ENCODE assay signal across 17 mouse cellular contexts in genomic region chr16:67518311-67518710, GRCm38 (mm10).
"Had no signal": no experiment of that assay in that cellular context is flagged by ENCODE, and none has a peak within 500 bp of the region (broad histone marks: within the 10 kb centered on the region; RNA-seq: fewer than 3 reads in every experiment).

No protein-coding gene starts in this region.

- ATAC-seq: liver, postnatal 0 days; lung, postnatal 0 days had no signal

- H3K9ac ChIP-seq: limb, embryonic 12.5 days; limb, embryonic 15.5 days; liver, embryonic 14.5 days; liver, postnatal 0 days; lung, embryonic 14.5 days; midbrain, embryonic 12.5 days had no signal

- H3K36me3 ChIP-seq: limb, embryonic 12.5 days; limb, embryonic 15.5 days; midbrain, embryonic 12.5 days had no signal

- DNase-seq: kidney, adult 18-20 months; kidney, adult 9 months; kidney, postnatal 14 days; kidney, postnatal 4 days; left cerebral cortex, postnatal 4 days; liver, postnatal 0 days; lung, embryonic 14.5 days; thymus, adult 2 months; thymus, postnatal 14 days; thymus, postnatal 4 days had no signal

- H3K4me3 ChIP-seq: limb, embryonic 12.5 days; limb, embryonic 15.5 days; midbrain, embryonic 12.5 days had no signal

- H3K27ac ChIP-seq: limb, embryonic 12.5 days; limb, embryonic 15.5 days; liver, embryonic 14.5 days; macrophage; midbrain, embryonic 12.5 days had no signal

- H3K4me1 ChIP-seq: limb, embryonic 12.5 days; limb, embryonic 15.5 days; midbrain, embryonic 12.5 days had no signal

- H3K9me3 ChIP-seq: limb, embryonic 12.5 days; limb, embryonic 15.5 days; midbrain, embryonic 12.5 days had no signal

- H3K27me3 ChIP-seq: limb, embryonic 12.5 days; limb, embryonic 15.5 days; midbrain, embryonic 12.5 days had no signal

- H3K4me2 ChIP-seq: limb, embryonic 12.5 days; limb, embryonic 15.5 days; liver, embryonic 11.5 days; lung, embryonic 14.5 days; midbrain, embryonic 12.5 days had no signal
